In genomic region chr6:127456769-127457168, GRCm38 (mm10) we compare ENCODE assay signal across 25 mouse cellular contexts.
"Had no signal": no experiment of that assay in that cellular context is flagged by ENCODE, and none has a peak within 500 bp of the region (broad histone marks: within the 10 kb centered on the region; RNA-seq: fewer than 3 reads in every experiment).

No protein-coding gene starts in this region.

- DNase-seq: gastrocnemius, postnatal 14 days; gastrocnemius, postnatal 36 days; heart, adult 18-20 months; heart, postnatal 14 days; heart, postnatal 36 days; kidney, adult 11 months; kidney, adult 2 months; kidney, adult 9 months; kidney, postnatal 14 days; kidney, postnatal 36 days; layer of hippocampus, adult 9-11 months; layer of hippocampus, postnatal 36 days; left cerebral cortex, postnatal 4 days had no signal

- H3K4me3 ChIP-seq: heart, embryonic 13.5 days; heart, embryonic 15.5 days; hindbrain, embryonic 13.5 days; hindbrain, embryonic 15.5 days; kidney, embryonic 15.5 days; limb, embryonic 13.5 days; limb, embryonic 15.5 days; liver, embryonic 12.5 days had no signal

- H3K4me2 ChIP-seq: heart, embryonic 11.5 days; heart, embryonic 13.5 days; heart, embryonic 15.5 days; hindbrain, embryonic 13.5 days; hindbrain, embryonic 15.5 days; kidney, embryonic 15.5 days; limb, embryonic 13.5 days; limb, embryonic 15.5 days; liver, embryonic 12.5 days had no signal

- H3K9ac ChIP-seq: heart, embryonic 13.5 days; heart, embryonic 15.5 days; hindbrain, embryonic 13.5 days; hindbrain, embryonic 15.5 days; kidney, embryonic 15.5 days; limb, embryonic 13.5 days; limb, embryonic 15.5 days; liver, embryonic 12.5 days had no signal

- H3K27ac ChIP-seq: heart, embryonic 13.5 days; heart, embryonic 15.5 days; hindbrain, embryonic 13.5 days; hindbrain, embryonic 15.5 days; hindbrain, postnatal 0 days; kidney, embryonic 15.5 days; kidney, postnatal 0 days; limb, embryonic 13.5 days; limb, embryonic 15.5 days; liver, embryonic 12.5 days had no signal

- ATAC-seq: hindbrain, postnatal 0 days; intestine, embryonic 16.5 days; liver, embryonic 12.5 days had no signal

- H3K27me3 ChIP-seq: heart, embryonic 13.5 days; heart, embryonic 15.5 days; hindbrain, embryonic 13.5 days; hindbrain, embryonic 15.5 days; kidney, embryonic 15.5 days; limb, embryonic 13.5 days; limb, embryonic 15.5 days; liver, embryonic 12.5 days had no signal

- H3K9me3 ChIP-seq: heart, embryonic 13.5 days; heart, embryonic 15.5 days; hindbrain, embryonic 13.5 days; hindbrain, embryonic 15.5 days; kidney, embryonic 15.5 days; limb, embryonic 13.5 days; limb, embryonic 15.5 days; liver, embryonic 12.5 days had no signal

- H3K36me3 ChIP-seq: heart, embryonic 13.5 days; heart, embryonic 15.5 days; hindbrain, embryonic 13.5 days; hindbrain, embryonic 15.5 days; kidney, embryonic 15.5 days; limb, embryonic 13.5 days; limb, embryonic 15.5 days; liver, embryonic 12.5 days had no signal
